Mouse (Mus musculus) midbrain, embryonic 10.5 days (tissue): ENCODE data around the gene 1700019N19Rik. TPM values are rescaled to one million over a fixed set of nuclear protein-coding genes. Genes with fewer than 3 reads are reported as not detected.

Experiments
- DNase-seq: peaks from one replicate; pipeline ENCODE4 v3.0.0-alpha.2; 2017; ENCODE audit warnings: low spot score
- H3K27ac ChIP-seq: fragments of 300-500 bp; sonication (generic); replicated peaks from 2 replicates; pipeline ENCODE4 v1.5.1; 2016; ENCODE audit warnings: mild to moderate bottlenecking
- H3K27me3 ChIP-seq: fragments of 300-500 bp; sonication (generic); 2 replicates; pipeline ENCODE4 v1.6.1; 2016; ENCODE audit warnings: low read depth, mild to moderate bottlenecking; ENCODE audit not compliant: poor library complexity, severe bottlenecking
- H3K36me3 ChIP-seq: fragments of 300-500 bp; sonication (generic); 2 replicates; pipeline ENCODE4 v1.6.1; 2016; ENCODE audit warnings: mild to moderate bottlenecking, moderate library complexity
- H3K4me1 ChIP-seq: fragments of 300-500 bp; sonication (generic); 2 replicates; pipeline ENCODE4 v1.6.1; 2016
- H3K4me3 ChIP-seq: fragments of 300-500 bp; sonication (generic); 2 replicates; pipeline ENCODE4 v1.5.1; 2016; ENCODE audit warnings: mild to moderate bottlenecking, moderate library complexity
- H3K9me3 ChIP-seq: fragments of 300-500 bp; sonication (generic); replicated peaks from 2 replicates; pipeline ENCODE4 v1.6.1; 2016; ENCODE audit warnings: mild to moderate bottlenecking
- WGBS: fragments of 180-500 bp; shearing (Covaris S2); methylation state at CpG from one replicate; pipeline ENCODE4 v1.1.7; 2016; 5-methylcytosine and 5-hydroxymethylcytosine counted together
- polyA plus RNA-seq: library from polyadenylated mRNA; unstranded; fragments of >200 nt; fragmentation: Nextera tagmentation; extraction: Ambion mirVana; gene quantifications from 2 replicates; pipeline ENCODE4 v1.2.1, GENCODE M21; 2016

The 1700019N19Rik gene
- polyA plus RNA-seq, 1 experiment from 2014 or later, result 0.12 TPM

DNA sequence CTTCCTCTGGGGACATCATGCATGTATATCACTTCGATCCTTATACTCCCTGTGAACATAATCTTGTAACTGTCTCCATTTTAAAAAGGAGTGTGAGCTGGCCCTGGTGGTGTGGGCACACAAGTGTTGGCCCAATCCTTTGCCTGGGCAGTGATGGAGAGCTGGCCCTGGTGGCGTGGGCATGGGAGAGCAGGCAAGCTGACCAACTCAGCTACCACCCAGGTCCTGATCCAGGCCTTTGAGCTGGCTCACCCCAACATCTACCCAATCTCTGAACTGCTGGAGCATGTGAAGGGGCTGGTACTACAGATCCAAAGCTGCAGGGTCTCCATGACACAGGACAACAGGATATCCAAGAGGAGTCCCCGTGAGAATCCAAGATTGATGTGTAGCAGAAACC is 29.0 kb upstream of the 1700019N19Rik start:
- Histone ChIP-seq H3K27ac (no peak overlapping the region), H3K4me1 (0 out of 2 replicates have a peak, but pooled peaks cover 4% of the 10 kb centered on the region), H3K36me3 (0 out of 2 replicates have a peak, but pooled peaks cover 6% of the 10 kb centered on the region), H3K4me3 (no peak overlapping the region), H3K9me3 (no peaks in the 10 kb centered on the region), H3K27me3 (no peaks in the 10 kb centered on the region)
- WGBS, result 94% methylated on average over 3 of the region's 3 CpGs
- DNase-seq, result no peak

DNA sequence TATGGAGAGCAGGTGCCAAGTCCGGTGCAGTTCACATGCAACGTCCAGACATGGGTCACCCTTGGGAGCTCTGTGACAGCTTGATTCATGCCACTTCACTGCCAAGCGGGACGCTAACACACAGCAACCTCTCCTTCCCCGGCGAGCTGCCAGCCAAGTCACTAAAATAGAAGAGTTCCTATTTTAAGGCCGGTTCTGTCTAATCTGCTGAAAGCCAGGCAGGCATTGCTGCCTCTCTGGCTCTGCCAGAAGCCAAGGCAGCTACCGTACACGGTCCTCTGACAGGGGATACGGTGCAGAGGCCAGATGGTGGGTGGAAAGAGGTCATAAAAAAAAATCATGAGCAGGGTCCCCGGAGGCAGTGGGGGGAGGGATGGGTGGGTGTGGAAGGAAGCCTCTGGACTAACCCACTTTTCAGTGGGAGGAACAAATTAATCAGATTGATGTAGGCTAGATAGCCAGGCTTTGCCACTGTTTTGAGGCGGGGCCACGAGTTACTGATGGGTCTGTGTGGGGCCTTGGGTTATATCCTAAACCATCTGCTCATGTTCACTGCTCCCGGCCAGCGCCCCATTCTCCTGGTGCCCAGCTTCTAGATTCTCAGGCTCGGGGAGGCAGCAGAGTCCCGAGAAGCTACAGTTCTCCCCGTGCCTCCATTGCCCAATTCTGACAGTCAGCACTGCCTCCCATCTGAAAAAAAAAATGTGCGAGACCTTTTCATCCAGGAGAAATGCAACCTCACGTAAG is 28.4 kb upstream of the 1700019N19Rik start:
- Histone ChIP-seq H3K27me3 (no peaks in the 10 kb centered on the region), H3K4me3 (no peak overlapping the region), H3K36me3 (0 out of 2 replicates have a peak, but pooled peaks cover 6% of the 10 kb centered on the region), H3K4me1 (0 out of 2 replicates have a peak, but pooled peaks cover 4% of the 10 kb centered on the region), H3K9me3 (no peaks in the 10 kb centered on the region), H3K27ac (no peak overlapping the region; the same call in 1 of the 2 replicates)
- DNase-seq, result no peak
- 89% methylated on average over 20 of the region's 20 CpGs for WGBS

DNA sequence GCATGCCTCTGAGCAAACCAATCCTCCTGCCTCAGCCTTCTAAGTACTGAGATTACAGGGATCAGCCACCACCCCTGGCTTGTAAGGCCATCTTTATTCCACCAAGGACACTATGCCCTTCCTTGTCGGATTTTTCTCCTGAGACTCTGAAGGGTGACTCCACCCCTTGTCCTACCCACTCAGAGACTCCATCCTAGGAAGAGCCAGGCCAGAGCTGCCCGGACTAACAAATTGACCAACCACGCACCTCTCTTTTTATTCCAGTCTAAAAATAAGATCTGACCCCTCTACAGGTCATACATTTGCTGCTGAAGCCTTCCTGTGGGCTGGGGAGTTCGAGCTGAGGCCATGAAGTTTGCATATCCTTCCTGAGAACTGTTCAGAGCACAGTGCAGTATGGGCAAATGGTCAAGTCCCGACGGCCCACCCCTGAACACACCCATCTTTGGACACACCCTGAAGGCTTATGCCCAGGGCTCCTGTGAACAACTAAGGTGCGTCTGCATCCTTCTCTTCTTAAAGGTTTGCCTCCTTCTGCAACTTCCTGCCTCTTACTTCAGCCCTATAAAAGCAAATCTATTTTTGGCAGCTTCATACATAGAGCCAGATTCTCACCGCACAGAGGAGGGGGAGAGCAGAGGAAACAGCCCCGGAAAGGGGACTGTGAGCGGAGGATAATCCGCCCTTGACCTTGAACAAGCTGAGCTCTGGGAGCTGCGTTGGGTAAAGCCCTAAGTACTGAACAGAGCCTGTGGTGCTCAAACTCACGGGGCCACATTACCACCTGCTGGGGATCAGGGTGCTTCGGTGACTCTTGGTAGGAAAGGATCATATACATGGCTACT is 24.5 kb upstream of the 1700019N19Rik start:
- DNase-seq, result no peak
- Histone ChIP-seq H3K4me3 (no peak overlapping the region), H3K9me3 (no peaks in the 10 kb centered on the region), H3K27ac (no peak overlapping the region), H3K27me3 (no peaks in the 10 kb centered on the region), H3K4me1 (0 out of 2 replicates have a peak, but pooled peaks cover 4% of the 10 kb centered on the region), H3K36me3 (0 out of 2 replicates have a peak, but pooled peaks cover 2% of the 10 kb centered on the region)
- 85% methylated on average over 14 of the region's 14 CpGs for WGBS

DNA sequence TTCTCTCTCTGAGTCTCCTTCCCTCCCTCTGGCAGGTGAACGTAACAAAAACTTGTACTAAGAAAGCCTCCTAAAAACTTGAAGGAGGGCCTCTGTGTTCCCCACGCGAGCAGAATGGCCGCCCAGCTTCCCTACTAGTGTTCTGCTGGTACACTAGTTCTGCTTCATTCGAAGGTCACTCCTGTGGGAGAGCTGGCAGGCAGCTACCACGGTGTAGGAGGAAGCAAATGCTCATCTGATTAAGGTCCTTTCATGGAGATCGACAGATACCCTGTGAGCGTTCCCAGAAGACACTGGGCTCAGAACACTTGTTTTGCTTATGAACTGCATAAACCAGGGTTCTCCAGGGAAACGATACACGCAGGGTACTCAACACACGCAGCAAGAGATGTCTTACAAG is 23.1 kb upstream of the 1700019N19Rik start:
- DNase-seq, result no peak
- H3K27me3 ChIP-seq, result no peaks in the 10 kb centered on the region
- WGBS, result 88% methylated on average over 11 of the region's 11 CpGs
- 0 out of 2 replicates have a peak, but pooled peaks cover 4% of the 10 kb centered on the region for H3K4me1 ChIP-seq
- no peak overlapping the region for H3K27ac ChIP-seq
- no peak overlapping the region for H3K4me3 ChIP-seq
- no peaks in the 10 kb centered on the region for H3K9me3 ChIP-seq
- H3K36me3 ChIP-seq, result 0 out of 2 replicates have a peak, but pooled peaks cover 2% of the 10 kb centered on the region

DNA sequence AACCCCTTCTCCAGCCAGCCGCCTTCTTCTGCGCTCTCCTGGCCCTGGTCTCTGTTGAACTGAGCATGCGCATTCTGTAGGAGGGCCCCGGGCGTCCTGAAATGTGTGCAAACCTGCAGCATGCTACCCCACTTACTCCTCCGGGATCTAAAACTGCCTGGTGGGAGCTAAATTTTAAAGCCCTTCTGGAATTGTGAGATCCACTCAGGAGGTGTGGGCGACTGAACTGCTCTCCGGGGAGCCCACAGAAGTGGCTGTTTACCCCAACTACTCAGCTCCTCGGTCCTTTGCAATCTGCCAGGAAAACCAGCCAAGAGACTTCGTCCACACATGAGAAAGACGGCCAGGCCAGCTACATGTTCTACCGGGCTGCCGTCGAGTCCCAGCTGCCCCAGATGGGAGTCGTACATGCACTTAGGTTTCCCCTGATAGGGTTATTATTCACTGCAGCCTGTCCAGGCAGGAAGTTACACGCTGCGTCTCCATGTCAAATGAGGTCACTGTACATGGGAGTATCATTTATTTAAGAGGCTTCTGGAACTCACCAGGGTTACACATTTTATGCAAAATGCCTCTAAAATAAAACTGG is 22.3 kb upstream of the 1700019N19Rik start:
- Histone ChIP-seq H3K27ac (no peak overlapping the region), H3K27me3 (no peaks in the 10 kb centered on the region), H3K4me3 (no peak overlapping the region), H3K4me1 (no peaks in the 10 kb centered on the region), H3K9me3 (no peaks in the 10 kb centered on the region), H3K36me3 (0 out of 2 replicates have a peak, but pooled peaks cover 2% of the 10 kb centered on the region)
- DNase-seq, result no peak
- 89% methylated on average over 17 of the region's 17 CpGs for WGBS

DNA sequence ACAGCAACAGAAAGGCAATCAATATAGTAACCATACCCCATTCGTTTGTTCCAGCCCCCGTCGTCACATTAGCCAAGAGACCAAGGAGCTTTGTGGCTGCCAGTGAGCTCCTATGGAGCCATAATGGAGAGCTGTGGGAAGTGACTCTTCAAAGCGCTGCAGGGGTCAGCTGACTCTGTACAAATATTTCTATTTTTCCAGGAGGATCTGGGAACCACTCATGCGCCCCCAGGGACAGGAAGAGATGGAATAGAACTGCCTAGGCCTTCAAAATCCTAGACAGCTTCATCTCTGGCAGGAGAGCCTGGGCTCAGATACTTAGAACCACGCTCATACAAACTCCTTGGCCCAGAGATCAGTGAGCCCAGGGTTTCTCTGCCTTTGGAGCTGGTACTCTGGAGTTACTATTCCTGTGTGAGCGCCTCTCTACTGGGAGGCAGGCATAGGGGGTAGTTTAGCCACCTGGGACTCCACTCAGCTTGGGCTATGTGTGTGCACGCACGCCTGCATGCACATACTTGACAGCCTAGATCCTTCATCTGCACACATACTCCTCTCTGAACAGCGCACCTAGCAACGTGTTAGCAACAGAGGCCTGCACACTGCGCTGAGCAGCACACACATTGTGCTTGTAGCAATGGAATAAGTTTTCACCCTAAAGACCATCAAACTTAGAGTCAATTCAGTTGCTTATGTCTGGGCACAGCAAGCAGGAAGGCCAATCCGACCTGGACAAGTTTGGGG is 21.1 kb upstream of the 1700019N19Rik start:
- H3K4me1 ChIP-seq, result no peaks in the 10 kb centered on the region
- H3K36me3 ChIP-seq, result 0 out of 2 replicates have a peak, but pooled peaks cover 2% of the 10 kb centered on the region
- WGBS, result 87% methylated on average over 13 of the region's 13 CpGs
- H3K27ac ChIP-seq, result no peak overlapping the region
- H3K4me3 ChIP-seq, result no peak overlapping the region
- DNase-seq, result no peak
- no peaks in the 10 kb centered on the region for H3K9me3 ChIP-seq
- no peaks in the 10 kb centered on the region for H3K27me3 ChIP-seq

DNA sequence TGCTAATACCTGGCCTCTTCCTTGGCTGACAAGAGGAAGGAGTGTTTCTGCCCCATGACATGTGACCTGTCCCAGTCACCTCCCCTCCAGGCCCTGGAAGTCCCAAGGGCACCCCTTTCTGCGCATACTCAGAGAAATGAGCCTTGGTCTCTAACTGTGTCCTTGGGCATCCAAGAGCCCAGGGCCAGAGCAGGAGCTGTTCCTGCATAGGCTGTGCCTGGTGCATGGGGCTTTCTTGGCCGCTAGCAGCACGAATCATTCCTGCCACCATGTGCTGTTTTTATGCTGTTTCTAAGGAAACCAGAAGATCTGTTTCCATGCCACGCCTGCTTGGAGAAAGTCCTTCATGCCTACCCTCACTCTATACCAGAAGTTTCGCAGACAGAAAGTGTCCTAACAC is 16.3 kb upstream of the 1700019N19Rik start:
- no peaks in the 10 kb centered on the region for H3K4me1 ChIP-seq
- 83% methylated on average over 5 of the region's 5 CpGs for WGBS
- H3K27ac ChIP-seq, result no peak overlapping the region
- no peaks in the 10 kb centered on the region for H3K9me3 ChIP-seq
- H3K36me3 ChIP-seq, result no peaks in the 10 kb centered on the region
- no peak overlapping the region for H3K4me3 ChIP-seq
- DNase-seq, result no peak
- no peaks in the 10 kb centered on the region for H3K27me3 ChIP-seq

DNA sequence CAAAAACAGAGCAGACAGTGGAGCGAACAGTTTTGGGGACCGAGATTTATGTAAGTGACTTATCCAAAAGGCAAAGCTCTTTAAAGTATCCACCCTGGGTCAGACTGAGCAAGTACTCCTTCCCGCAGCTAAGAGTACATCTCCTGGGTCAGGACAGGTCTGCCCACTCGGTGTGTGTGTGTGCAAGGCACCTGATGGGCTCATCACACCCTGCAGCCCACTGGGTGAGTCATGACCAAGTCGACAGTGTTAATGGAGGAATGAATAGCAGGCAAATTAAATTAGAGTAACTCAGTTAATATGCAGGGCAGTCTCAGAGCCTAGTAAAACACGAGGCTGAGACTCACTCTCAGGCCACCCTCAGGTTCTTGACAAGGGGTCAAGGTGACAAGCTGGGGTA is 14.6 kb upstream of the 1700019N19Rik start:
- no peaks in the 10 kb centered on the region for H3K27me3 ChIP-seq
- H3K9me3 ChIP-seq, result no peaks in the 10 kb centered on the region
- 0 out of 2 replicates have a peak overlapping the region, but pooled peaks have one; percentile 6 for H3K27ac ChIP-seq
- H3K4me1 ChIP-seq, result no peaks in the 10 kb centered on the region
- DNase-seq, result no peak
- no peak overlapping the region for H3K4me3 ChIP-seq
- H3K36me3 ChIP-seq, result peaks cover 3% of the 10 kb centered on the region; the same call in 1 of the 2 replicates
- WGBS, result 83% methylated on average over 6 of the region's 6 CpGs

DNA sequence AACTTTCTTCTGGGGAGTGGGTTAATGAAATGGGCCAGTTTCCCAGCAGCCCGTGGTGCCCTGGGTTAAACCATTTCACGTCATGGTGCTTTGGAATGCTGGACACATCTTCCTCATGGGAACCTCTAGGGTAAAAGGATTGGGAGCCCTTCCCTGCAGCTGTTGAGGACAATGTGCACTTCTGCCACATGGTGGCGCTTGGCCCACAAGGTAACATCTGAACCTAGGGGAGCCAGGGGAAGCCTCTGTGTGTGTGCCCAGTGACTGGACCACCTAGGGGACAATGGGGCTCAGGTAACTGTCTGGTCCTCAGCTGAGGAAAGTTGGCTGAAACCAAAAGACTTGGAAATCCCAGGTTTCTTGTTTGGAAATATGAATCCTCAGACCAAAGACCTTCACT is 12.1 kb upstream of the 1700019N19Rik start:
- Histone ChIP-seq H3K27ac (no peak overlapping the region), H3K36me3 (peaks cover 4% of the 10 kb centered on the region; the same call in 1 of the 2 replicates), H3K27me3 (no peaks in the 10 kb centered on the region), H3K9me3 (no peaks in the 10 kb centered on the region), H3K4me3 (no peak overlapping the region), H3K4me1 (no peaks in the 10 kb centered on the region)
- WGBS, result 5% methylated on average over 3 of the region's 3 CpGs
- DNase-seq, result peak; percentile 66

DNA sequence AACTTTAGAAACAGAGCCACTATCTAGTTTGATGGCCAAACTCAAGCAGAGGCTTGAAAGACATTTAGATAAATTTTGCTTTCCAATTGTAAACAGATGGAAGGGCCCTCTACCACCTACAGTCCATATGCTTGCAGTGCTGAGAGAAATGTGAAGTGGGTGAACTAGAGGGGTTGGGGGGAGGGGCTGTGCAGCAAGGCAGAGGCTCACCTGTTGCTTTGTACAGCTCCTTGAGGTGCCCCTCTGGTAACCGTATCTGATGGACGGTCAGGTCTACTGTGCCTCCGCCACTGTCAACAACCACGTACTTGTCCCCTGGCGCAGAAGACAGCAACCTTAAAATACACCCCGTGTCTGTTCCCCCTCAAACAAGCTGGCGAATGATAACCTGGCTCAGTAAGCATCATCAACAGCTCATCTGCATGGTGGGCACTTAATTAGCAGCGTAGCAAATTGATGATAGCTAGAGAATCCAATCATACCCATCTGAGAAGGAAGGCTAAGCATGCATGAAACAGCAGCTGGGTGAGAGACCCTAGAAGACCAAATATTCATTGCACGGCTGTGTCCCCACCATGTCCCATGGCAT is 11.0 kb upstream of the 1700019N19Rik start:
- H3K27me3 ChIP-seq, result no peaks in the 10 kb centered on the region
- H3K4me1 ChIP-seq, result no peaks in the 10 kb centered on the region
- H3K4me3 ChIP-seq, result no peak overlapping the region
- DNase-seq, result no peak
- H3K9me3 ChIP-seq, result no peaks in the 10 kb centered on the region
- H3K27ac ChIP-seq, result no peak overlapping the region
- H3K36me3 ChIP-seq, result peaks cover 9% of the 10 kb centered on the region; the same call in 1 of the 2 replicates
- 95% methylated on average over 9 of the region's 9 CpGs for WGBS

DNA sequence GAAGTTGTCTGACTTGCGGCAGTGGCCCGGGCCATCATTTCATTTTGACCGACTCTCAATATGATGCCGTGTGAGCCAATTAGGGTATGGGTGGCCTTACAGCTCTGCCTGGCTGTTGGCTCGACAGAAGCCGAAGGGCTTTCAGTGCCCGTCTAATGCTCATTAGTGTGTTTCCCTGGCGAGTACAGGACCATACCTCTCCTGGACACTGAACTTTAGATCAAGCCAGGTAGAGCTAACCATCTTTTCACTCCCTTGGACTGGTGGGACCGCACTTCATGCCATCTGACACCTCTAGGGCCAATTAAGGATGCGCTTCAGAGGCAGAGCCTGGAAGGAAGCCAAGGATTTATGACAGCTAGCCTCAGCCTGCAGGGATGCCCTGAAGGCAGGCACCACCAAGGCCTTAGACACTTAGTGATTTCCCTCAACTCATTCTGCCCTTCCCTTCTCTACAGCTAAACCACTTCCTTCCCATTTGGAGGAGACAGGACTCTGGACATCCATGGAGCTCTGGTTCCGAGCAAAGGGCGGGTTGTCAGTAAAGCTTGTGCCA is 931 bp upstream of the 1700019N19Rik start:
- DNase-seq, result no peak
- H3K4me1 ChIP-seq, result peaks cover 9% of the 10 kb centered on the region
- no peak overlapping the region for H3K27ac ChIP-seq
- H3K27me3 ChIP-seq, result no peaks in the 10 kb centered on the region
- no peaks in the 10 kb centered on the region for H3K9me3 ChIP-seq
- WGBS, result 88% methylated on average over 12 of the region's 12 CpGs
- H3K36me3 ChIP-seq, result peaks cover 16% of the 10 kb centered on the region
- no peak overlapping the region for H3K4me3 ChIP-seq
